Mouse (Mus musculus) lung, postnatal 14 days (tissue): ENCODE results near the gene Ttc13.

Experiments
- DNase-seq: peaks from one replicate; pipeline ENCODE4 v3.0.0; 2021

Ttc13 gene

DNA sequence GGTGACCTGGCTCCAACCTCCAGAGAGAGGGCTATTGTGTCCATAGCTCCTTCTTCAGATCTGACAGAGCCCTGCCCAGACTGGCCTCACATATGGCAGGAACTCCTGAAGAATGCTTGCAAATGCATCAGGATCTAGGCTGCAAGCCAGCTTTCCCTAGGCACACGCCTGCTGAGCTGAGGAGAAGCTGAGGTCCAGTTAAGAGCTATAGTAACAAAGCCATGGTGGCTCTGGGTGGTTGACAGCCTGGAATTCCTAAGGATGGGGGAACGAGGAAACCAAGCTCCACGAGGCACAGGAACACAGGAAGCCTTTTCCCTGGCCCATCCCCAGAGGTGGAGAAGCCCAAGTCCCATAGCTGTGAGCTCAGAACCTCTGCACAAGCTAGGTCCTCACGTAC, 69.2 kb downstream of the Ttc13 start:
- peak; percentile 28 for DNase-seq

DNA sequence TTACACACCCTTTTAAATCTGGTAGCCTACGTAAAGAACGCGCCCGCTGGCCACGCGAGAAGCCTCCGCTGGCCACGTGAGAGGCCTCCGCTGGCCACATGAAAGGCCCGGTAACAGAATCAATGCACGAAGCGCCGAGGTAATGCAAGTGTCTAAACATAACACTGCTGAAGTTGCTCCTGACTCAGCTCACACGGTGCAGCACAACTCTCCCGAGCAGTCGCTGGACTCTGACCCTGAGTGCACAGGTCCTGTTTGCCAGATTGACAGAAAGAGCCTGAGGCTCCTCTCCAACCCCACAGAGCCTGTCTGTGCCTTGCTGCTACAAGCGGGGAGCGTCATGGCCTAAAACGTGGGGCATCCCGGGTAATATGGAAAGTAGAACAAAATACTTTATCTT, 70.0 kb downstream of the Ttc13 start:
- DNase-seq = no peak

DNA sequence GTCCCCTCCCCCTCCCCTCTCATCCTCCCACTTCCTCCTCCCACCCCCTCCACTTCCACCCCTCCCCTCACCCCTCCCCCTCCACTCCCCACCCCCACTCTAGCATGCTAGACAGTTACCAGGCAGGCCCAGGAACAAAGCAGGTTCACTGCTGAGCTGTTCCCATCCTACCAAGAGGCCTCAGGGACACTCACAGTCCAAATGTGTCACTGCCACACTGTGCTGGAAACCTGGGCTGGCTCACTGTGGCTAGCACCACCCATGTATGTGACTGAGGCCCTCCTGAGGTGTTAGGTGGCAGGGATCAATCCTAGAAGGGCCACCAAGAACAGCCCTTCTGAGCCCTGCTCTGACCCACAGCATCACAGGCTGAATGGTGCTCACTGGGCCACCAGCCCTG, 73.5 kb downstream of the Ttc13 start:
- DNase-seq = no peak

DNA sequence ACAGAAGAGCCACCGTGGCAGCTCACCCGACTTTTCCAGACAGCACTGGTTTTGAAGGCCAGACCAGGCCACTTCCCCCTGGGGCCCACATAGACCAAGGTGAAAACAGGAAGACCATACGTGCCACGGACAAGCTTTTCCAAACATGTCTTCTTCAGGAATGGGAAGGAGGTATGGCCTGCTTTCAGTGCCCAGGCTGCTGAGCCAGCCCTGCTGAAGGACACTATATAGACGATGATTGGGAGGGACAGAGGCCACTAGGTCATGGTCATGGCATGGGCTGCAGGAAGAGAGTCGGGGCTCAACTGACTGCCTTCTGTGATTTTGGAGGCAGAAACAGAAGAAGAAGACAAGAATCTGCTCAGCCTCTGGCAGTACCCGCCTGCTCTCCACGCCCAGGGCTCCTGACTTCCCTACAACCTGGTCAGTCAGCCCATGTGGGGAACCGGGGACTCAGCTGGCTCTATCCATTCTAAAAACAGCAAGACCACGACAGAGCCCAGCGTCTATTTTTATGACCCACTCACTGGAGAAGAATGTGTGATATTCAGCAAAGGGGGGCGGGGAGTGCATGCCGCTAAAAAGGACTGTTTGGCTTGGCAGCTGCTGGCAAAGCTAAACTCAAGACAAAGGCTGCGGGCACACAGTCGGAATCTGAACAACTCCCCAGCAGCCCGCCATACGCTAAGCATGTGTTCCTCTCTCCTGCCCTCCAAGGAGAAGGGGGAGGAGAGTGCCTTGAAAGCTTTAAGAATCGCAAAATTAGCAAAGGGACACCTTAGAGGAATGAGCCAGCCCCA, 78.0 kb downstream of the Ttc13 start:
- DNase-seq = peak; percentile 74

DNA sequence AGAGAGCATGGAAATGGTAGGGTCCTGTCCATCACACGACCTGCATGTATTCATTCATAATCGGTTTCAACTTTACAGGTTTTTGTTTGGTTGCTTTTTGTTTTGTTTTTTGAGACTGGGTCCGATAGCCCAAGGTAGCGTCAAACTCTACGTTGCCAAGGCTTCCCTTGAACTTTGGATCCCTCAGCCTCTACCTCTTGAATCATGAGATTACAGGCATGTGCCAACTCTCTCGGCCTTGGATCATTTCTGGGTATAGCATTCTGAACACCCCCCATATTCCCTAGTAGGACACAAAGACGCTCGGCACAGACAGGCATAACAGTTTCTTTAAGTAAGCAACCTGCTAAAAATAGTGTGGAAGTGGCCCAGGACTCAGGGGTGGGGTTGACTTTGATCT, 80.2 kb downstream of the Ttc13 start:
- DNase-seq = no peak

DNA sequence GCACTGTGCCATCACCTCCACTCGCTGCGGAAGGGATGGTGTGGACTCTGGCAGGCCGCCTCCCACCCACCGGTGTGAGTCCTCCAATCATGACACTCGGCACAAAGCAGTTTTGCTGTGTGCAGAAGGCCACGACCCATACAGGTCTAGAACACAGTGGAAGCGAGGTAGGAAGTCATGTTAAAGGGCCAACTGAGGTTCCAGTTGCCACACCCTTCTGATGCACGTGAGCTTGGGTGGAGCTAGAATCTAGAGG, 86.6 kb downstream of the Ttc13 start:
- DNase-seq = no peak

DNA sequence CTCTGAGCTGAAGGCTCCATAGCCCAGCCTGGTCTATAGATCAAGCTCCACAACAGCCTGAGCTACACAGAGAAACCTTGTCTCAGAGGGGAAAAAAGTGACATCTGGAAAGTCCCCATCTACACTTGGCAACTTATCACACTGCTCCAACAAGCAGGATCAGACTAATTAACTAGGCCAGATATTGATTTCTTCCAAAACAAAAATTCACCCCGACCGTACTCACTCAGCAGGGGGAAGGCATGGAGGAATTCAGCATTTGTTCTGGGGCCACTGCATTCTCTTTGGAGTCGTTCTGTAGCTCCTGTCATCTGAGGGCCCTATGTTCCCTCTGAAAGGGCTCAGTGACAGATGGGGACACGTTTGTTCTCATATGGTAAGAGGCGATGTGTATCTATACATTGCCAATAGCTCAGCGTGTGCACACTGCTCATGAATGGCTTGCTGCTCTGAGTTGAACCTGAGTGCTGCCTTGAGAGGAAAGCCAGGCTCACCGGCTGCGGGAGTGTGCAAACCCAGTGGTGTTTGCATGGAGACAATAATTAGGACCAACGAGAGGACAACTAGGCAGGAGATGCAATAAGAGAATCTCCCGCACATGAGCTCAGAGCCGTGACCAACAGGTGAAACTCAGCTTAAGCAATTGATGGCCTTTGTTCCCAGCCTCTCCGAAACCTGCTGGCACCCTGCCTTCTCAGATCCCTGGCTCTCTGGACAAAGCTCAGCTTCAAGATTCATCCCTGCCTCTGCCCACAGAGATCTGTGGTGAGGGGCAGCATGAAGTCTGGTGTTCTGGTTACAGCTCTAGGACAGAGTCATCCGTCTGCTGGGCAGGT, 87.2 kb downstream of the Ttc13 start:
- no peak for DNase-seq

DNA sequence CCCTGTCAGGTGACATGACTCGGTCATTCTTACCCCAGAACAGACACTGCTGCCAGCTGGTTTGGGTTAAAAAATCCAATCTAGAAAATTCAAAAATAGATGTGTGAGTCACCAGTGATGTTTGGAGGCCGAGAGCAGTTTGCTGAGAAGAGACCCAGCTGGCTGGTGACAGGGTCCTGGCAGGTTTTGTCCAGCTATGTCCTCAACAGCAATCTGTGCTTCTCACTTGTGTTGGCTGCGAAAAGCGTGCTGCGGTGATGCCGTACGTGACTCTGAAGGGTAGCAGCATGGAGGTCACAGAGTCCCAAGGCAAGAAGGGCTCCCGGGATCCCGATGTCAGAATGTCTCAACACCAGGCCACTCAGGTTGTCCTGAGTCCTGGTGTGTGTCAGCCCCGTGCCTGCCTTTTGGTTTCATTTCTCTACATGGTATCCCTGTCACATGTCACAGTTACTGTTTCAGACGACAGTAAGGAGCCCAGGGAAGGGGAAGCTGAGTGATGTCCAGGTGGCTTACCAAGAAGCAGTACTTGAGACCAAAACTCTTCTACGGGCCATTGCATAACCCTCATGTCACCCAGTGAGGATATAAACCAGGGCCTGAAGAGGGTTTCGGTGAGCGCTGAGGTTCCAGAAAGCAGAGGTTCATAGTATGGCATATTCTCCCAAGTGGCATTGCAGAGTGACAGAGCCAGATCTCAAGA, 88.6 kb downstream of the Ttc13 start:
- DNase-seq = peak; percentile 79

DNA sequence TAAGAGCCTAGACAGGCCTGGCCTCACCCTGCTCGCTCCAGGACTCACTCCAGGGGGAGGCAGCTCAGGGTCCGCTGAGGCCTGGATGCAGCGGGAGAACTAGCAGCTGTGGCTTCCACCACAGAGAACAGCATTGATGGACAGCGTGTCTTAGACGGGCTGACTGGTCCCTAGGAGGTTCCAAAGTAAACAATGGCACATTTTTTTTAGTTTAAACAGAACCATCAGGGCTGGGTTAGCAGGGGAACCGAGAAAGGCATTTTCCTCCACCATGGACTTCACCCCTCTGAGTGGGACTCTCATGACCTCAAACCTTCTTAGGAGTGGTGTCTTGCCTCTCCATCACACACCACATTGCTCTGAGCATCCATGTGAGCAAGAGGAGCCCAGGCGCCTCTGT, 89.8 kb downstream of the Ttc13 start:
- DNase-seq = peak; percentile 40

DNA sequence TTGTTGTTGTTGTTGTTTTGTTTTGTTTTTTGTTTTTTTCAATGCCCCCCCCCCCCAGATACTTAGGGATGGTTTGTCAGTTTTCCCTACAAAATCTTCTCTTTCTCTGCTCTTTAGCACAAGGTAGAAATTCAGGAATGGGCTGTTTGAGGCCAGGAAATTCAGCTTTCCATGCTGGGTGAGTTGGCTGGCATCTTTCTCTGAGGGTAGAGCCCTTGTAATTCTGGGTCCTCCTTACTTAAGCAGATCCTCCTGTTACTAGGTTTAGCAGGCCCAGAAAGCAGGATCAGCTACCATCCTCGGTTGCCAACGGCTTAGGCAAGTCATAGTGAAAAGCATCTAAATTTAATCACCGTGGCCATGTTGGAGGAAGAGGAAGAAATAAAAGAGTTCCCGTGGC, 90.9 kb downstream of the Ttc13 start:
- no peak for DNase-seq

DNA sequence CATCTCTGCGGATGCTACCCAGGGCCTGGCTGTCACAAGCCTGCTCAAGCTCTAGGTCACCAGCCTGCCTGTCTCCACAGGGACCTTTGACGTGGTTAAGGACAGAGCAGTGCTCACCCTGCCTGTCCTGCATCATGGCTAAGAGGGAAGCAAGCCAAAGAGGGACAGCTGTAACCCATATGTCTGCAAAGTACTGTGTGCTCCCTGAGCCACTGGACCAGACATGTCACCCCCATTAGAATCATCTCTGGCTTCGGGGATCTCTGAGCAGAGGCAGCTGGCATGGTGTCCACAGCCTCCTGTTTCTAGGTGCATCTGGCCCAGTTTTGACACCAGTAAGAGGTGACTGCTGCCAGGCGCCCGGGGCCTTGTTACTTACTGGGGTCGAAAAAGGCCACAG, 91.3 kb downstream of the Ttc13 start:
- DNase-seq = peak; percentile 53

DNA sequence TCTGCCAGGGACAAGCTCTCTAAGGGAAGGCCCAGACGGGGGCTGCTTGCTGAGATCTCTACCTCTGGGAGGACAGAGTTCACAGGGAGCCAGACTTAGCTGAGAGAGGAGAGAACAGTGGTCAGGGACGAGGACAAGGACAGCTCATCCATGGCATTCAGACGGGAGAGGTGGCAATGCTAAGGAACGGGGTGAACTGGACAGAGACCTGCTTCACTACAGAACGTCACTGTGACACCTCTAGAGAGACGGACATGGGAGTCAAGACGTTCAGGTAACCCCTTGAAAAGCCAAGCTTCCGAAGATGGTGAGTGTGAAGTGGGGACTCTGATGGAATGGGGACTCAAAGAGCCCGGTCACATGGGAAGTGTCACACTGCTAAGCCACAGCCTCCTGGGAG, 95.5 kb downstream of the Ttc13 start:
- DNase-seq = no peak
